In genomic region chr1:40115271-40115670, GRCm38 (mm10) we compare ENCODE assay signal across 8 mouse cellular contexts. TPM values are rescaled to one million over a fixed set of nuclear protein-coding genes. Genes with fewer than 3 reads are reported as not detected.
A peak's percentile ranks its signal among the peaks of the same experiment; 100 is the strongest.
DNase-seq lines count a peak whose midpoint lies in the region; ATAC-seq and TF ChIP-seq lines count a peak whose summit lies in the region.

No protein-coding gene starts in this region.

- H3K9me3 ChIP-seq in MEL (replicated peaks; ENCODE audit: insufficient read depth, low read length), result no peaks in the 10 kb centered on the region

- TF ChIP-seq CTCF in left cerebral cortex, adult 2 months (IDR thresholded peaks at IDR 0.05), result peak; percentile 94
- peak; percentile 49 to 90 (median 90) for TF ChIP-seq CTCF in MEL (IDR thresholded peaks at IDR 0.05 in 2 of 3, conservative IDR thresholded peaks at IDR 0.05 in 1 of 3; ENCODE audit: control insufficient read depth in 1 of 3, insufficient read depth in 1 of 3, low read depth in 2 of 3, low read length in 3 of 3, poor library complexity in 1 of 3, severe bottlenecking in 1 of 3)

- H3K4me1 ChIP-seq in MEL (ENCODE audit: control insufficient read depth in 1 of 2, insufficient read depth in 2 of 2, low read length in 2 of 2), result no peaks in the 10 kb centered on the region

- peak; percentile 45 for DNase-seq in adrenal gland, postnatal 10 days
- no peak for DNase-seq in adrenal gland, postnatal 4 days (ENCODE audit: low spot score in 2 of 2)
- peak; percentile 16 to 20 for DNase-seq in left cerebral cortex, adult 2 months (ENCODE audit: extremely low spot score in 1 of 2, low spot score in 2 of 2)
- no peak for DNase-seq in left cerebral cortex, postnatal 4 days
- DNase-seq in MEL (ENCODE audit: low read depth, low spot score), result peak; percentile 86
- DNase-seq in layer of hippocampus, postnatal 14 days (ENCODE audit: low spot score in 2 of 2), result peak; percentile 6 to 72
- peak; percentile 9 for DNase-seq in thymus, postnatal 25 days

- intact Hi-C loops in left cerebral cortex, adult 2 months (cut with DNase I), result loop anchor here (10.0 kb wide), 1 partner anchor 540 kb away; no protein-coding TSS in a partner anchor
- intact Hi-C loops in left cerebral cortex, postnatal 4 days (cut with DNase I), result loop anchor here (10.0 kb wide), 1 partner anchor 430 kb away; no protein-coding TSS in a partner anchor

- no peak for TF ChIP-seq EP300 in MEL (IDR thresholded peaks at IDR 0.05; ENCODE audit: low read depth in 1 of 2, low read length in 2 of 2)

- H3K9ac ChIP-seq in MEL (ENCODE audit: control insufficient read depth, low read depth, low read length, poor library complexity, severe bottlenecking), result peak overlapping the region; percentile 47; the same call in 1 of the 2 replicates

- H3K79me2 ChIP-seq in MEL (ENCODE audit: control insufficient read depth, insufficient read depth, low read length, poor library complexity), result no peaks in the 10 kb centered on the region

- no peaks in the 10 kb centered on the region; a peak in 1 of 4 replicates for H3K36me3 ChIP-seq in MEL (ENCODE audit: control insufficient read depth in 1 of 2, insufficient read depth in 2 of 2, low read length in 2 of 2)

- TF ChIP-seq RAD21 in MEL (IDR thresholded peaks at IDR 0.05; ENCODE audit: low read depth, low read length), result peak; percentile 86

- no peak for TF ChIP-seq POLR2A in MEL (IDR thresholded peaks at IDR 0.05; ENCODE audit: control insufficient read depth in 1 of 2, insufficient read depth in 1 of 2, low read depth in 1 of 2, low read length in 2 of 2, poor library complexity in 1 of 2)

- peak; percentile 81 for ATAC-seq in common myeloid progenitor, adult 5-6 weeks (replicated peaks; ENCODE audit: low read depth, poor library complexity, severe bottlenecking)

- H3K27ac ChIP-seq in left cerebral cortex, adult 2 months, result no peak overlapping the region
- no peak overlapping the region for H3K27ac ChIP-seq in MEL (ENCODE audit: control insufficient read depth, low read depth, low read length)

- no peak overlapping the region for H3K4me3 ChIP-seq in left cerebral cortex, adult 2 months
- H3K4me3 ChIP-seq in MEL (ENCODE audit: control insufficient read depth in 1 of 2, insufficient read depth in 1 of 2, low read depth in 2 of 2, low read length in 2 of 2), result 0 out of 4 replicates have a peak overlapping the region, but pooled peaks of 1 of the 2 experiments have one; percentile 9

- H3K27me3 ChIP-seq in MEL (ENCODE audit: control insufficient read depth in 1 of 2, insufficient read depth in 2 of 2, low read length in 2 of 2), result peaks cover 0 to 3% of the 10 kb centered on the region in 2 experiments; a peak in 2 of 4 replicates

TF ChIP-seq in MEL, 35 proteins besides CTCF, POLR2A, EP300 and RAD21:
- TF ChIP-seq ZC3H11A (IDR thresholded peaks at IDR 0.05; ENCODE audit: low read depth, low read length) (peak; percentile 91), MAX (IDR thresholded peaks at IDR 0.05; ENCODE audit: low read length) (no peak), SMC3 (IDR thresholded peaks at IDR 0.05; ENCODE audit: low read depth, low read length) (peak; percentile 94)

RNA-seq across cellular contexts. Expression of gene Il1r2, which starts 41.4 kb away (rescaled TPM):
- total RNA-seq in adrenal gland, postnatal 10 days (2021), result under 1 TPM; 0.36 to 0.60 TPM
- total RNA-seq in adrenal gland, postnatal 4 days (2021), result under 1 TPM; 0.34 to 0.79 TPM
- not detected for total RNA-seq in left cerebral cortex, adult 2 months (2021)
- total RNA-seq in left cerebral cortex, postnatal 4 days (2021), result under 1 TPM; 0.36 to 0.64 TPM
- not detected in 2 replicates for total RNA-seq in MEL (2012; rRNA removed)
- polyA plus RNA-seq in MEL (2012; ENCODE audit: insufficient read depth in 1 of 2, insufficient read length in 2 of 2, low read depth in 1 of 2, low replicate concordance in 2 of 2, missing spikeins in 1 of 2), result not detected
- total RNA-seq in common myeloid progenitor, adult 5-6 weeks (2017), result not detected in 2 replicates
- total RNA-seq in layer of hippocampus, postnatal 14 days (2021), result under 1 TPM in 1 of 2 experiments, not detected in 1; 0.38 TPM

Comparison
In these comparisons a context has a peak if more than half of its experiments do, and no peak if none do; other contexts are left out.
1. DNase-seq: peak in adrenal gland, postnatal 10 days (single experiment), left cerebral cortex, adult 2 months (2 of 2), MEL (single experiment), layer of hippocampus, postnatal 14 days (2 of 2) and thymus, postnatal 25 days (single experiment); none in adrenal gland, postnatal 4 days (0 of 2) and left cerebral cortex, postnatal 4 days (single experiment).